Mouse (Mus musculus) heart, embryonic 11.5 days (tissue): ENCODE results near the gene Cabs1. TPM values are rescaled to one million over a fixed set of nuclear protein-coding genes. Genes with fewer than 3 reads are reported as not detected.

ENCODE experiments used
- polyA plus RNA-seq: library from polyadenylated mRNA; unstranded; fragments of >200 nt; fragmentation: Nextera tagmentation; extraction: Ambion mirVana; gene quantifications from 2 replicates; pipeline ENCODE4 v1.2.1, GENCODE M21; 2014

Cabs1 gene
- polyA plus RNA-seq, 1 experiment from 2014 or later = not detected

Other genes with a start within 250 kb of the Cabs1 start
- gene Csn1s2a, start 204.9 kb upstream of the Cabs1 start, polyA plus RNA-seq = not detected in 2 replicates
- not detected in 2 replicates for gene Csn1s2b, start 171.4 kb upstream of the Cabs1 start, polyA plus RNA-seq
- not detected in 2 replicates for gene Prr27, start 153.8 kb upstream of the Cabs1 start, polyA plus RNA-seq
- gene Odam, start 94.4 kb upstream of the Cabs1 start, polyA plus RNA-seq = not detected in 2 replicates
- gene Csn3, start 53.9 kb upstream of the Cabs1 start, polyA plus RNA-seq = 0.16 TPM in 1 of 2 replicates, not detected in the other
- gene 2310003L06Rik, start 10.0 kb upstream of the Cabs1 start, polyA plus RNA-seq = not detected in 2 replicates
- not detected in 2 replicates for gene Gm28434, start 9.9 kb upstream of the Cabs1 start, polyA plus RNA-seq
- not detected in 2 replicates for gene Smr3a, start 23.1 kb downstream of the Cabs1 start, polyA plus RNA-seq
- gene Smr2, start 107.1 kb downstream of the Cabs1 start, polyA plus RNA-seq = not detected in 2 replicates
- gene Gm11116, start 132.1 kb downstream of the Cabs1 start, polyA plus RNA-seq = not detected in 2 replicates
- gene Gm11115, start 174.7 kb downstream of the Cabs1 start, polyA plus RNA-seq = not detected in 2 replicates